Mouse (Mus musculus) olfactory bulb, adult 2 months (tissue): ENCODE measurements around the gene Avpr1b.

ENCODE experiments used
- CTCF ChIP-seq: fragments of 200-500 bp; IDR thresholded peaks from 2 replicates; pipeline ENCODE4 v1.5.1; 2012; ENCODE audit warnings: low read depth, mild to moderate bottlenecking, low read length, moderate library complexity; ENCODE audit not compliant: insufficient read depth
- POLR2A ChIP-seq: fragments of 200-500 bp; IDR thresholded peaks from 2 replicates; pipeline ENCODE4 v1.6.1; 2012; ENCODE audit warnings: mild to moderate bottlenecking, low read depth, low read length, moderate library complexity; ENCODE audit not compliant: insufficient read depth

DNA sequence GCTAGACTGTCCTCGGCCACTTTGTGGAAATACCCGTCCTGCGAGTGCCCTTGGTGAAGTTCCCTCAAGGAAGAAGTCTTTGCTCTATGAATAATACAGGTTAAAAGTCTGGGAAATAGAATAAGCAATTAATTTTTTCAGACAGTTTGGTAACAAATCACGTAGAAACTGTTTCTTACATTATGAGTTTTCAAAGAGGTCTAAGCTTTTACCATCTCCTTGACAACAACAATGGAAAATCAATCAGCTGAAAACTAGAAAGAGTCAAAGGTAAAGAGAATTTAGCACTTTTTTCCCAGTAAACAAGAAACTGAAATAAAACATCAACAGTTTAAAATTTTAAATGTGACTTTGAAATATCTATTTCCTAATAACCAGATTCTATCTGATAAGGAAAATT lies 41.0 kb downstream of the Avpr1b start:
- TF ChIP-seq POLR2A (no peak), CTCF (no peak)
